Mouse (Mus musculus): ENCODE results near the gene Slc35a1.

GRCm38 (mm10) chr4:34686874-34687567 lies at the start of gene Slc35a1:
- TF ChIP-seq E2F4 (IDR thresholded peaks at IDR 0.05; ENCODE audit: insufficient read depth), result peak; percentile 4
- TF ChIP-seq POLR2AphosphoS2 (IDR thresholded peaks at IDR 0.05; ENCODE audit: insufficient read length, low read depth), result peak; percentile 81
- peak; percentile 70 for TF ChIP-seq POLR2A (IDR thresholded peaks at IDR 0.05; ENCODE audit: insufficient read length, low read depth)
- no peak for TF ChIP-seq TCF12 (IDR thresholded peaks at IDR 0.05; ENCODE audit: insufficient read depth, poor library complexity, severe bottlenecking)
- TF ChIP-seq USF1 (IDR thresholded peaks at IDR 0.05; ENCODE audit: low read depth), result no peak
- no peak for TF ChIP-seq SRF (IDR thresholded peaks at IDR 0.05; ENCODE audit: control insufficient read depth, insufficient read length, low read depth)
- no peak for TF ChIP-seq MAX (IDR thresholded peaks at IDR 0.05; ENCODE audit: low read depth)
- TF ChIP-seq TCF3 (IDR thresholded peaks at IDR 0.05; ENCODE audit: insufficient read length, low read depth), result no peak
